Mouse (Mus musculus): ENCODE data around the gene Pnmal2. TPM values are rescaled to one million over a fixed set of nuclear protein-coding genes. Genes with fewer than 3 reads are reported as not detected.

Pnmal2 gene
- polyA plus RNA-seq (2012; rRNA removed): 0.83 and 1.4 TPM in 2 replicates

GRCm38 (mm10) chr7:16944061-16944807, at the start of gene Pnmal2:
Gene Pnmal2, plus strand, starts transcription at chr7:16944682.
- peak; percentile 45 for DNase-seq (ENCODE audit: low spot score)

GRCm38 (mm10) chr7:16895000-16895399, 49.5 kb upstream of the Pnmal2 start:
- peak; percentile 63 for DNase-seq (ENCODE audit: low spot score)

- DNase-seq (ENCODE audit: low spot score): no peak
These were observed 49.0 kb upstream of the Pnmal2 start for GRCm38 (mm10) chr7:16895511-16895910.

GRCm38 (mm10) chr7:16900526-16900925, 44.0 kb upstream of the Pnmal2 start:
- DNase-seq (ENCODE audit: low spot score): no peak

GRCm38 (mm10) chr7:16903439-16903955, 41.0 kb upstream of the Pnmal2 start:
- no peak for DNase-seq (ENCODE audit: low spot score)

GRCm38 (mm10) chr7:16904120-16904675, 40.3 kb upstream of the Pnmal2 start:
- no peak for DNase-seq (ENCODE audit: low spot score)

- DNase-seq (ENCODE audit: low spot score): no peak
These were observed 38.9 kb upstream of the Pnmal2 start for GRCm38 (mm10) chr7:16905491-16906021.

- DNase-seq (ENCODE audit: low spot score): no peak
These were observed 38.2 kb upstream of the Pnmal2 start, which contains the start of gene Ptgir for GRCm38 (mm10) chr7:16906281-16906680. Gene Ptgir, plus strand, starts transcription at chr7:16906490.

GRCm38 (mm10) chr7:16906889-16907559, 37.5 kb upstream of the Pnmal2 start:
- DNase-seq (ENCODE audit: low spot score): no peak

GRCm38 (mm10) chr7:16907842-16908241, 36.6 kb upstream of the Pnmal2 start:
- DNase-seq (ENCODE audit: low spot score): no peak

- DNase-seq (ENCODE audit: low spot score): no peak
These were observed 36.1 kb upstream of the Pnmal2 start for GRCm38 (mm10) chr7:16908367-16908766.

- no peak for DNase-seq (ENCODE audit: low spot score)
These were observed 35.6 kb upstream of the Pnmal2 start for GRCm38 (mm10) chr7:16908859-16909258.

GRCm38 (mm10) chr7:16909909-16910308, 34.6 kb upstream of the Pnmal2 start:
- no peak for DNase-seq (ENCODE audit: low spot score)

GRCm38 (mm10) chr7:16911904-16912303, 32.6 kb upstream of the Pnmal2 start:
- DNase-seq (ENCODE audit: low spot score): no peak

- no peak for DNase-seq (ENCODE audit: low spot score)
These were observed 32.1 kb upstream of the Pnmal2 start for GRCm38 (mm10) chr7:16912360-16912759.

- no peak for DNase-seq (ENCODE audit: low spot score)
These were observed 30.6 kb upstream of the Pnmal2 start for GRCm38 (mm10) chr7:16913806-16914452.

- DNase-seq (ENCODE audit: low spot score): no peak
These were observed 29.8 kb upstream of the Pnmal2 start for GRCm38 (mm10) chr7:16914453-16915343.

GRCm38 (mm10) chr7:16915461-16916340, 28.8 kb upstream of the Pnmal2 start:
- no peak for DNase-seq (ENCODE audit: low spot score)

GRCm38 (mm10) chr7:16916342-16917265, 27.9 kb upstream of the Pnmal2 start:
- no peak for DNase-seq (ENCODE audit: low spot score)

Data from urinary bladder, adult 2 months (tissue).